Mouse (Mus musculus) embryonic facial prominence, embryonic 14.5 days (tissue): ENCODE results near the gene Zic1. TPM values are rescaled to one million over a fixed set of nuclear protein-coding genes. Genes with fewer than 3 reads are reported as not detected.

Experiments used
- ATAC-seq: fragments of 200-750 bp; cut with Nextera tagmentation; 2 replicates; pipeline ENCODE4 v1.8.0; 2017; ENCODE audit warnings: low read depth, moderate number of reproducible peaks, moderate TSS enrichment
- DNase-seq: peaks from one replicate; pipeline ENCODE4 v3.0.0-alpha.2; 2015; ENCODE audit warnings: low spot score
- H3K27ac ChIP-seq: fragments of 300-500 bp; sonication (generic); replicated peaks from 2 replicates; pipeline ENCODE4 v1.5.1; 2014; ENCODE audit warnings: low read depth, mild to moderate bottlenecking, low read length, moderate library complexity
- H3K27me3 ChIP-seq: fragments of 300-500 bp; sonication (generic); replicated peaks from 2 replicates; pipeline ENCODE4 v1.6.1; 2014; ENCODE audit warnings: low read length; ENCODE audit not compliant: control insufficient read depth, insufficient read depth
- H3K36me3 ChIP-seq: fragments of 300-500 bp; sonication (generic); 2 replicates; pipeline ENCODE4 v1.6.1; 2014; ENCODE audit warnings: low read length, mixed read lengths; ENCODE audit not compliant: control insufficient read depth, insufficient read depth
- H3K4me1 ChIP-seq: fragments of 300-500 bp; sonication (generic); 2 replicates; pipeline ENCODE4 v1.6.1; 2014; ENCODE audit warnings: antibody characterized with exemption, low read length; ENCODE audit not compliant: control insufficient read depth, insufficient read depth
- H3K4me2 ChIP-seq: fragments of 300-500 bp; sonication (generic); 2 replicates; pipeline ENCODE4 v1.6.1; 2014; ENCODE audit warnings: low read depth, mild to moderate bottlenecking, low read length, moderate library complexity, mixed read lengths
- H3K4me3 ChIP-seq: fragments of 300-500 bp; sonication (generic); 2 replicates; pipeline ENCODE4 v1.5.1; 2014; ENCODE audit warnings: low read depth, mild to moderate bottlenecking, low read length
- H3K9ac ChIP-seq: fragments of 300-500 bp; sonication (generic); 2 replicates; pipeline ENCODE4 v1.6.1; 2014; ENCODE audit warnings: low read depth, mild to moderate bottlenecking, low read length, moderate library complexity, mixed read lengths
- H3K9me3 ChIP-seq: fragments of 300-500 bp; sonication (generic); 2 replicates; pipeline ENCODE4 v1.6.1; 2016; ENCODE audit warnings: low read length; ENCODE audit not compliant: control insufficient read depth
- WGBS: fragments of 180-500 bp; shearing (Covaris S2); extraction: QIAGEN DNeasy Blood & Tissue Kit; methylation state at CpG from one replicate; pipeline ENCODE4 v1.1.7; 2014; 5-methylcytosine and 5-hydroxymethylcytosine counted together
- polyA plus RNA-seq: library from polyadenylated mRNA; unstranded; fragments of >200 nt; fragmentation: Nextera tagmentation; extraction: Ambion mirVana; gene quantifications from 2 replicates; pipeline ENCODE4 v1.2.1, GENCODE M21; 2014

The Zic1 gene
- polyA plus RNA-seq, 1 experiment from 2014 or later, result 2.7 TPM

DNA sequence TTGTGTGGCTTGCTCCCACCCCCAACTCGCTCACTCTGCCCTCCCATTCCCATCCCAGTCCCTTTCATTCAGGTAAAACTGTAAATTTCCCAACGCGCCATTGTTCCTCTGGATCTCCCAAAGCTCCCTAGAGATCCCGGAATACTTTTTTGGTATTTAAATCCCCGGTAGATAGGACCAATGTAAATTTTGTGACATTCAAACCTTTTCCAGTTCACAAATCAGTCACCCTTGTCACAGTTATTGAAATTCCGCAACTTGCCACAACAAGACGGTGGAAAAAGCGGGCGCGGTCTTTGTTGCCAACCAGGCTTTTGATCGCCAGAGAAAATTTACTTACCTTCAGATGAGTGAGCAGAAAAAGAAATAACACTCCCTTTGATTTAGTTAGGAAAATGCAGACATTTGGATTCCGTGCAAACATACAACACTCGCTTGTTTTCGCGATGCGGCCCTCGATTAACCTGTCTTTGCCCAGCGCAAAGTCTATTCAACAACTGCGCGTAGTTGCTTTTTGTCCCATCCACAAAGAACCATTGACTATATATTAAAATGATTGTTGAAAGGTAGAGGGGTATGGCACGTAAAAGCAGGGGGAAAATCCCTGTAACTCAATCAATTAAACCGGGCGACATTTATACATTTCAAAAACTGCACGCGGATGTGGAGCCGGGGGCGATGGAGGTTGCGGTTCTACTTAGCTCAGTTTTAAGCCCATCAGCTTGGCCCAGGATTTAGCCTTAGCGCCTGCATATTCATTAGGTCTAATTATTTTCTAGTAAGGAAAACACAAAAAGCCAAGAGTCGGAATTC is 1.6 kb upstream of the Zic1 start:
- Histone ChIP-seq H3K4me1 (no peaks in the 10 kb centered on the region), H3K36me3 (no peaks in the 10 kb centered on the region), H3K27ac (no peak overlapping the region; the same call in 1 of the 2 replicates), H3K9ac (peak overlapping the region; percentile 19; the same call in 1 of the 2 replicates), H3K4me2 (peak overlapping the region; percentile 31; the same call in 1 of the 2 replicates), H3K27me3 (peaks cover 99% of the 10 kb centered on the region), H3K9me3 (no peaks in the 10 kb centered on the region), H3K4me3 (peak overlapping the region; percentile 39; the same call in 1 of the 2 replicates)
- ATAC-seq (no peak), DNase-seq (peak; percentile 6)
- WGBS, result 1% methylated on average over 30 of the region's 30 CpGs

DNA sequence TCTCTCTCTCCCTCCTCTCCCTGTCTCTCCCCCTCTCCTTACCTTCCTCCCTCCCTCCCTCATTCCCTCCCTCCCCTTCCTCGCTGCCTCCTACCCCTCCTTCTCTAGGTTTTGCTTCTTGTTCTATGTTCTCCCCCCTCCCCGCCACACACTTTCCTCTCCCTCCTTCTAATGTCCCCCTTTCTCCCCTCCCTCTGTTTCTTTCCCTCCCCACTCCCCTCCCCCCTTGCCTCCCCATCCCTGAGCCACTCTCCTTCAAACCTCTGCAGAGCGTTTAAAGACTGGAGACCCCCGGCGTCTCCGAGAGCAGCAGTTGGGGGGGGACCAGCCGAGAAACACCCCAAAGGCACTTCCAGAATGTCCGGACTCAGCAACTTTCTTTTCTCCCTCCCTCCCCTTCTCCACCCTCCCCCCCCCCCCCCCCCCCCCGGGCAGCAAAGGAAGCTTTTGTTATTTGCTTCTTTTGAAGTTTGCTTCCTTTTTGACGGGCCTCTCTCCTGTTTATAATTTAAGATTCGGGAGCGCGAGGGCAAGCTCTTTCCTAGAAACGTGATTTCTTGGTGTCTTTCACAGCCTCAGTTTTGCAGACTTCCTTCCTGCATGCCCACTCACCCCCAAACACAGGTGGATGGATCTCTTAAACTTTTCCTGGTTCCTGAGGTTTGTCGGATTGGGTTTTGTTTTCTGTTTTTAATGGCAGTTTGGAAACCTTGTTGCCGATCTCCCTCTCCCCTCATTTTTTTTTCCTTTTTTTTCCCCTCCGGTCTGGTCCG is 802 bp upstream of the Zic1 start:
- Histone ChIP-seq H3K4me3 (peak overlapping the region; percentile 39; the same call in 1 of the 2 replicates), H3K4me2 (peak overlapping the region; percentile 31; the same call in 1 of the 2 replicates), H3K36me3 (no peaks in the 10 kb centered on the region), H3K4me1 (no peaks in the 10 kb centered on the region), H3K9me3 (no peaks in the 10 kb centered on the region), H3K27ac (no peak overlapping the region; the same call in 1 of the 2 replicates), H3K27me3 (peaks cover 98% of the 10 kb centered on the region), H3K9ac (peak overlapping the region; percentile 19; the same call in 1 of the 2 replicates)
- DNase-seq (no peak), ATAC-seq (no peak)
- under 1% methylated on average over 15 of the region's 18 CpGs for WGBS

GRCm38 (mm10) chr9:91364971-91365501 is 574 bp downstream of the Zic1 start:
- peaks cover 95% of the 10 kb centered on the region for H3K27me3 ChIP-seq
- no peak overlapping the region; the same call in 1 of the 2 replicates for H3K27ac ChIP-seq
- peak overlapping the region; percentile 39 for H3K4me3 ChIP-seq
- H3K9me3 ChIP-seq, result no peaks in the 10 kb centered on the region
- under 1% methylated on average over 33 of the region's 42 CpGs for WGBS
- H3K36me3 ChIP-seq, result no peaks in the 10 kb centered on the region
- peak overlapping the region; percentile 52 for H3K4me2 ChIP-seq
- H3K4me1 ChIP-seq, result no peaks in the 10 kb centered on the region
- ATAC-seq (peak; percentile 55), DNase-seq (peak; percentile 39)
- H3K9ac ChIP-seq, result peak overlapping the region; percentile 57

DNA sequence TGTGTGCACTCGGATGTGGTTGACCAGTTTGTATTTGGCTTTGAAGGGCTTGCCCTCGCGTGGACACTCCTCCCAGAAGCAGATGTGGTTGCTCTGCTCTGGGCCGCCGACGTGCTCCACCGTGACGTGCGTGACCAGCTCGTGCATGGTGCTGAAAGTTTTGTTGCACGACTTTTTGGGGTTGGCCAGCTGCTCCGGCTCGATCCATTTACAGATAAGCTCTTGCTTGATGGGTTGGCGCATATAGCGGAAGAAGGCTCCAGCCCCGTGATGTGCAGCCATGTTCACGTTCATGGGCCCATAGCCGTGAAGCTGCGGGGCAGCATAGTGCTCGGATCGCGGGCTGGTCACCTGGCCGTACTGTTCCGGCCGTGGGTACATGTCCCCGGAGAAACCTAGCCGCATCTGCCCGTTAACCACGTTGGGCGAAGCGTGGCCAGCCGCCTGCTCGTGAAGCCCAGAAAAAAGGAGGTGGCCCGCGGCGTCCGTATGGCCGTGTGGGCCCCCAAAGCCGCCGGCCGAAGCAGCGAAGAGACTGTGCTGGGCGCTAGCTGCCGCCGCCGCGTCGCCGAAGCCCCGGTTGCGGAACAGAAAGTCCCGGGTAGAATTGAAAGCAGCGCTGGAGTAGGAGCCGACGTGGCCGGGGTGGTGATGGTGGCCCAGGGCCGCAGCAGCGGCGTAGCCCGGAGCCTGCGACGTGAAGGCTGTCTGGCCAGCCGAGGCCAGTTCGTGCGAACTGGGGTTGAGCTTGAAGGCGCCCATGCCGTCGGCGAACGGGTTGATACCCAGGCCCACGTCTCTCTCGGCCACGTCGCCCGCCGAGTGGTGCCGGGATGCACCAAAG is 1.3 kb downstream of the Zic1 start:
- Histone ChIP-seq H3K27me3 (peaks cover 94% of the 10 kb centered on the region), H3K36me3 (no peaks in the 10 kb centered on the region), H3K4me1 (no peaks in the 10 kb centered on the region), H3K9me3 (no peaks in the 10 kb centered on the region), H3K4me3 (peak overlapping the region; percentile 39), H3K9ac (peak overlapping the region; percentile 57), H3K4me2 (peak overlapping the region; percentile 52), H3K27ac (peak overlapping the region; percentile 48; the same call in 1 of the 2 replicates)
- under 1% methylated on average over 58 of the region's 77 CpGs for WGBS
- peak; percentile 17; the same call in 1 of the 2 replicates for ATAC-seq
- peak; percentile 12 for DNase-seq

DNA sequence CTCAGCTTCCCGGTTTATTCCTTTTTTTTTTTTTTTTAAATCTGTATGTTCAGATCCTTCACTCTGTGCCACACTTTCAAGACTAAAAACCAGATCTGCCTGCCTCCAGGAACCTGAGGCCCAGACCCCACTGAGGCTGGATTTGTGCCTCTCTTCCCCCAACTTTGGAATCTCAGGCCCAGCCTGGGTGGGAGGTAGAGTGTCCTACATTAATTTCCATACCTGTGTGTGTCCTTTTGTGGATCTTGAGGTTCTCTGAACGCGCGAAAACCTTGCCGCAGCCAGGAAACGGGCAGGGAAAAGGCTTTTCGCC is 1.8 kb downstream of the Zic1 start:
- Histone ChIP-seq H3K27me3 (peaks cover 94% of the 10 kb centered on the region), H3K4me3 (peak overlapping the region; percentile 39; the same call in 1 of the 2 replicates), H3K36me3 (no peaks in the 10 kb centered on the region), H3K9me3 (no peaks in the 10 kb centered on the region), H3K9ac (peak overlapping the region; percentile 57; the same call in 1 of the 2 replicates), H3K27ac (peak overlapping the region; percentile 48; the same call in 1 of the 2 replicates), H3K4me1 (no peaks in the 10 kb centered on the region), H3K4me2 (peak overlapping the region; percentile 52; the same call in 1 of the 2 replicates)
- DNase-seq, result no peak
- WGBS, result 5% methylated on average over 7 of the region's 7 CpGs
- ATAC-seq, result no peak

DNA sequence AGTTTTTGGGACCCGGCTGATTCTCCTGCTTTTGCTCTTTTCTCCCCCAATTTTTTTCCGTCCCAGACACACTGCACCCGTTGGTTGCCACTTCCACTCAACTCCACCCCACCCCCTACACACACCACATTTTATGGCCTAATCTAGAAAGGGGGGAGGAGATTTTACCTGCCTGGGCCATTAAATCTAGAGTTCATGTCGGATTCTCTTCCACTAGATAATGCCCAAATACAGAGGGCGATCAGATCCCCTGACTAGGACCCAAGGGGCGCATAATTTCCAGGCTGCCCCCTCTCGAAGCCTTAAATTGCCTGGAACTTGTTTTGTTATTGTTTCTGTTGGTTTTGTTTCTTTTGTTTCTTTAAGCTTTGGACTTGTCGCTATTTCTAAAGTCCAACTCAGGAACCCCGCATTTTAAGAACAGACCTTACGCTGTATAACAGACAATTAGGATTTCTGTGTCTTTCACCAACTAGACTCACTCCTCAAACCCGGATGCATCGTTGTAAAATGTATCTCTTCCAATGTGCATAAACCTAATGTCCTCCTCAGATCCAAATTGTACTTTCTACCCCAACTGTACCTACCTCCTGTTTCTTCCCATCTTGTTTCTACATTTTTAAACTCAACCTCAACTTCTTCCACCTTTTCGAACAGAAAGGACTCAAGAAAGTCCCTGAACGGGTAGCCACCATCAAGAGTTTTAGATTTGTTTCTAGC is 2.4 kb downstream of the Zic1 start:
- Histone ChIP-seq H3K4me1 (no peaks in the 10 kb centered on the region), H3K9ac (peak overlapping the region; percentile 57; the same call in 1 of the 2 replicates), H3K36me3 (no peaks in the 10 kb centered on the region), H3K4me2 (peak overlapping the region; percentile 52; the same call in 1 of the 2 replicates), H3K27me3 (peaks cover 90% of the 10 kb centered on the region), H3K9me3 (no peaks in the 10 kb centered on the region), H3K27ac (peak overlapping the region; percentile 48; the same call in 1 of the 2 replicates), H3K4me3 (peak overlapping the region; percentile 39)
- ATAC-seq (no peak), DNase-seq (no peak)
- WGBS, result 4% methylated on average over 14 of the region's 14 CpGs

GRCm38 (mm10) chr9:91361856-91362601 is 3.6 kb downstream of the Zic1 start, which contains the start of gene Zic4:
Gene Zic4 (plus strand): TSS chr9:91362413.
- DNase-seq (peak; percentile 38), ATAC-seq (peak; percentile 51)
- no peaks in the 10 kb centered on the region for H3K4me1 ChIP-seq
- peak within 1 kb of the TSS; percentile 52 for H3K4me2 ChIP-seq
- H3K4me3 ChIP-seq, result peak within 1 kb of the TSS; percentile 39
- H3K27me3 ChIP-seq, result peaks cover 90% of the 10 kb centered on the region
- no peaks in the 10 kb centered on the region for H3K9me3 ChIP-seq
- no peaks in the 10 kb centered on the region for H3K36me3 ChIP-seq
- WGBS, result under 1% methylated on average over 44 of the region's 45 CpGs
- no peak within 1 kb of the TSS; the same call in 1 of the 2 replicates for H3K27ac ChIP-seq
- peak within 1 kb of the TSS; percentile 57; the same call in 1 of the 2 replicates for H3K9ac ChIP-seq
